9 mouse cellular contexts compared by ENCODE assay signal in the genomic region with DNA sequence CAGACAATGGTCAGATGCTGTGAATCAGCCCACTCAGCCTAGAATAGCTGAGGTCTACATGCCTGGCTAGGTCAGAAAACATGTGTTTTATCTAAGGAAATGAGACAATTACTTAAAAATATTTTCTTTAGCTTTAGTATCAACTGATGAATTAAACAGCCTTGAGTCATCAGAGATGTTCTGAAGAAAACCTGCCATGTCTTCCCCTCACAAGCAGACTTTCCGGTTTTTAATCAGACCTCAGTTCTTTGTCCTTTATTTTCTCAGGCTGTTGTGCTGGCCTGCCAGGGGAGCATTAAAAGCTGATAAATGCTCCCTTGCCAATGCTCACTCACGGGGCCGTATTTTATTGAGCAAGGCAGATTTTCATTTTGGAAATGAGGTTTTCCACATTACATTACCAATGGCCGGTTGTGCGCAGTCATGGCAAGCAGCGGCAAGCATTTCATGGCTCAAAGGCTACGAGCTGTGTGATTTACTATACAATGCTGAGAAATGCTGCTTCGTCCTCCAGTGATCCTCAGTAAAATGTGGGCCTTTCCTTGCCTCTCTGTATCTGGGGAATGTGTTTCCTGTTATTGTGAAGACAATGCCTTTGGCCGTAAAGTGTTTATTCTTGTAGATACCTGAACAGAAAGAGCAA.
DNase-seq lines count a peak whose midpoint lies in the region; ATAC-seq and TF ChIP-seq lines count a peak whose summit lies in the region.
"Had no signal": no experiment of that assay in that cellular context is flagged by ENCODE, and none has a peak within 500 bp of the region (broad histone marks: within the 10 kb centered on the region; RNA-seq: fewer than 3 reads in every experiment).

No protein-coding gene starts in this region.

- H3K36me3 ChIP-seq in kidney, embryonic 14.5 days (ENCODE audit: control insufficient read depth, insufficient read depth, low read length) = peaks cover 22% of the 10 kb centered on the region; the same call in 1 of the 2 replicates
- H3K36me3 ChIP-seq in embryonic facial prominence, embryonic 13.5 days = peaks cover 15% of the 10 kb centered on the region
- peaks cover 9% of the 10 kb centered on the region; the same call in 1 of the 2 replicates for H3K36me3 ChIP-seq in hindbrain, embryonic 13.5 days
- peaks cover 3% of the 10 kb centered on the region; the same call in 1 of the 2 replicates for H3K36me3 ChIP-seq in midbrain, embryonic 16.5 days (ENCODE audit: control insufficient read depth, insufficient read depth, low read length)

- peaks cover 7% of the 10 kb centered on the region for H3K4me1 ChIP-seq in kidney, embryonic 14.5 days (ENCODE audit: control insufficient read depth, insufficient read depth, low read length)
- peaks cover 33% of the 10 kb centered on the region for H3K4me1 ChIP-seq in embryonic facial prominence, embryonic 13.5 days
- peaks cover 25% of the 10 kb centered on the region for H3K4me1 ChIP-seq in hindbrain, embryonic 13.5 days (replicated peaks)
- H3K4me1 ChIP-seq in midbrain, embryonic 16.5 days (ENCODE audit: control insufficient read depth, insufficient read depth, low read length) = peaks cover 5% of the 10 kb centered on the region; the same call in 1 of the 2 replicates

- H3K27me3 ChIP-seq in kidney, embryonic 14.5 days (ENCODE audit: control insufficient read depth, insufficient read depth, low read length) = no peaks in the 10 kb centered on the region
- H3K27me3 ChIP-seq in embryonic facial prominence, embryonic 13.5 days = no peaks in the 10 kb centered on the region
- H3K27me3 ChIP-seq in hindbrain, embryonic 13.5 days = no peaks in the 10 kb centered on the region
- no peaks in the 10 kb centered on the region for H3K27me3 ChIP-seq in midbrain, embryonic 16.5 days (ENCODE audit: control insufficient read depth, insufficient read depth, low read depth, low read length)

- peak overlapping the region; percentile 86 for H3K27ac ChIP-seq in kidney, embryonic 14.5 days (ENCODE audit: low read depth, low read length)
- H3K27ac ChIP-seq in embryonic facial prominence, embryonic 13.5 days = peak overlapping the region; percentile 39; the same call in 1 of the 2 replicates
- H3K27ac ChIP-seq in hindbrain, embryonic 13.5 days = peak overlapping the region; percentile 83
- H3K27ac ChIP-seq in midbrain, embryonic 16.5 days (ENCODE audit: low read length) = peak overlapping the region; percentile 30
- H3K27ac ChIP-seq in left cerebral cortex, adult 2 months = no peak overlapping the region

- no peak for DNase-seq in kidney, adult 11 months
- DNase-seq in left cerebral cortex, adult 2 months (ENCODE audit: extremely low spot score in 1 of 2, low spot score in 2 of 2) = no peak
- DNase-seq in urinary bladder, adult 18-20 months (ENCODE audit: low spot score in 2 of 2) = no peak
- DNase-seq: gastrocnemius, postnatal 10 days had no signal

- H3K4me2 ChIP-seq in kidney, embryonic 14.5 days (replicated peaks; ENCODE audit: low read depth, low read length) = no peak overlapping the region
- no peak overlapping the region for H3K4me2 ChIP-seq in embryonic facial prominence, embryonic 13.5 days
- no peak overlapping the region for H3K4me2 ChIP-seq in hindbrain, embryonic 13.5 days
- H3K4me2 ChIP-seq in midbrain, embryonic 16.5 days (ENCODE audit: low read length) = no peak overlapping the region

- no peaks in the 10 kb centered on the region for H3K9me3 ChIP-seq in kidney, embryonic 14.5 days (ENCODE audit: control insufficient read depth, low read length)
- no peaks in the 10 kb centered on the region for H3K9me3 ChIP-seq in embryonic facial prominence, embryonic 13.5 days
- H3K9me3 ChIP-seq in hindbrain, embryonic 13.5 days = no peaks in the 10 kb centered on the region
- H3K9me3 ChIP-seq in midbrain, embryonic 16.5 days (replicated peaks; ENCODE audit: control insufficient read depth, low read length, poor library complexity, severe bottlenecking) = no peaks in the 10 kb centered on the region

- ATAC-seq in kidney, embryonic 14.5 days (ENCODE audit: low FRiP score, low TSS enrichment) = peak; percentile 56; the same call in 1 of the 2 replicates
- ATAC-seq in embryonic facial prominence, embryonic 13.5 days (ENCODE audit: insufficient number of reproducible peaks, insufficient read depth, low FRiP score, low TSS enrichment, low read depth) = no peak
- ATAC-seq in hindbrain, embryonic 13.5 days (ENCODE audit: low FRiP score) = peak; percentile 68; the same call in 1 of the 2 replicates
- ATAC-seq in midbrain, embryonic 16.5 days = no peak
- no peak for ATAC-seq in frontal cortex, adult (ENCODE audit: low TSS enrichment)

- 16% methylated on average over 9 of the region's 9 CpGs for WGBS in kidney, embryonic 14.5 days
- 56% methylated on average over 9 of the region's 9 CpGs for WGBS in embryonic facial prominence, embryonic 13.5 days
- 38% methylated on average over 9 of the region's 9 CpGs for WGBS in hindbrain, embryonic 13.5 days
- WGBS in midbrain, embryonic 16.5 days = 36% methylated on average over 9 of the region's 9 CpGs

- H3K4me3 ChIP-seq in kidney, embryonic 14.5 days (ENCODE audit: low read length) = no peak overlapping the region
- H3K4me3 ChIP-seq in embryonic facial prominence, embryonic 13.5 days = no peak overlapping the region
- no peak overlapping the region for H3K4me3 ChIP-seq in hindbrain, embryonic 13.5 days
- no peak overlapping the region for H3K4me3 ChIP-seq in midbrain, embryonic 16.5 days (ENCODE audit: low read depth, low read length)
- no peak overlapping the region for H3K4me3 ChIP-seq in left cerebral cortex, adult 2 months

- intact Hi-C loops in left cerebral cortex, adult 2 months (cut with DNase I) = no loop called here

- TF ChIP-seq CTCF in left cerebral cortex, adult 2 months (IDR thresholded peaks at IDR 0.05) = no peak

- no peak overlapping the region for H3K9ac ChIP-seq in kidney, embryonic 14.5 days (ENCODE audit: low read depth, low read length)
- no peak overlapping the region for H3K9ac ChIP-seq in embryonic facial prominence, embryonic 13.5 days
- H3K9ac ChIP-seq in hindbrain, embryonic 13.5 days = 0 out of 2 replicates have a peak overlapping the region, but pooled peaks have one; percentile 15
- no peak overlapping the region for H3K9ac ChIP-seq in midbrain, embryonic 16.5 days (ENCODE audit: low read depth, low read length)

Comparison
In these comparisons a context has a peak if more than half of its experiments do, and no peak if none do; other contexts are left out.
1. ATAC-seq: peak in kidney, embryonic 14.5 days (single experiment) and hindbrain, embryonic 13.5 days (single experiment); none in embryonic facial prominence, embryonic 13.5 days (single experiment), midbrain, embryonic 16.5 days (single experiment) and frontal cortex, adult (single experiment).